ENCODE assay signal across 7 mouse cellular contexts in the genomic region with DNA sequence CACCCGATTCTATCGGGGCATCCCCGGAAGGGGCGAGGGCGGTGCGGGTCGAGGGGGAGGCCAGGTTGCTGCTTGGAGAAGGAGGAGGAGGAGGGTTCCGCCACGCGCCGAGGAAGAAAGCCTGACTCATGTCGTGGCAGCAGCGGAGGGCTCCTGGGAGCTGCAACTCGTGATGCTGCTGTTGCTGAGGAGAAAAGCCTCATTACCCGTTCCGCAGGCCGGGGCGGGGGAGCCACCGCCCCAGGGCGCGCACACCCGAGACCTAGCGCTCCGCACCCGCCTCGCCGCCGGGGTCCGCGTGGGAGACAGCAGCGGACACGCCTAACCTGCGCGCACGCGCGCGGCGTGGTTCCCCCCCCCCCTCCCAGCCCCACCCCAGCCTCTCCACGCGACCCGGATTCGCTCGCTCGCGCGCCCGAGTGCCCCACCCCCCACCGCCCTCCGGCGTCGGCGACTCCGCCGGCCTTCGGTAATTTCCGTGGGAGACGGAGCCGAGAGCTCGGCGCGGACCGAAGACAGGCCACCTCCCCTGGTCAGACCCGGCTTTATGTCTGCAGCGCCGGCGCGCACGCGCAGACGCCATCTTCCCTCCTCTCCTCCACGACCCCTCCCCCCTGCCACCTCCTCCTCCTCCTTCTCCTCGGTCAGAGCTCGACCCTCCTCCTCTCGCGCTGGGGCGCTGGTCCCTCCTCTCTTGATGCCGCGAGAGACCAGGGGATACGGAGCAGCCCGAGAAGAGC. TPM values are rescaled to one million over a fixed set of nuclear protein-coding genes. Genes with fewer than 3 reads are reported as not detected.
A peak's percentile ranks its signal among the peaks of the same experiment; 100 is the strongest.
DNase-seq lines count a peak whose midpoint lies in the region; ATAC-seq lines count a peak whose summit lies in the region.

No protein-coding gene starts in this region.

- H3K27ac ChIP-seq in embryonic facial prominence, embryonic 11.5 days (replicated peaks; ENCODE audit: low read depth, low read length): peak overlapping the region; percentile 97
- peak overlapping the region; percentile 99 for H3K27ac ChIP-seq in limb, embryonic 12.5 days
- H3K27ac ChIP-seq in midbrain, embryonic 14.5 days (replicated peaks; ENCODE audit: low read depth, low read length): peak overlapping the region; percentile 100

- H3K9ac ChIP-seq in embryonic facial prominence, embryonic 11.5 days (replicated peaks; ENCODE audit: low read length): peak overlapping the region; percentile 95
- H3K9ac ChIP-seq in limb, embryonic 12.5 days (replicated peaks): peak overlapping the region; percentile 99
- H3K9ac ChIP-seq in midbrain, embryonic 14.5 days (replicated peaks; ENCODE audit: low read length): peak overlapping the region; percentile 99

- H3K4me3 ChIP-seq in embryonic facial prominence, embryonic 11.5 days (ENCODE audit: low read depth, low read length): peak overlapping the region; percentile 98
- H3K4me3 ChIP-seq in limb, embryonic 12.5 days (replicated peaks): peak overlapping the region; percentile 97
- H3K4me3 ChIP-seq in midbrain, embryonic 14.5 days (replicated peaks; ENCODE audit: low read depth, low read length): peak overlapping the region; percentile 91

- ATAC-seq in embryonic facial prominence, embryonic 11.5 days (replicated peaks; ENCODE audit: insufficient number of reproducible peaks, low FRiP score, low TSS enrichment, low read depth): peak; percentile 97
- ATAC-seq in limb, embryonic 12.5 days (ENCODE audit: insufficient number of reproducible peaks, insufficient read depth, low FRiP score, low TSS enrichment, low read depth): peak; percentile 97
- peak; percentile 94 for ATAC-seq in midbrain, embryonic 14.5 days (ENCODE audit: low FRiP score, low TSS enrichment)

- WGBS in embryonic facial prominence, embryonic 11.5 days: under 1% methylated on average over 58 of the region's 81 CpGs
- WGBS in limb, embryonic 12.5 days: under 1% methylated on average over 54 of the region's 81 CpGs
- under 1% methylated on average over 77 of the region's 81 CpGs for WGBS in midbrain, embryonic 14.5 days

- peak; percentile 98 for DNase-seq in adrenal gland, postnatal 25 days
- peak; percentile 98 for DNase-seq in embryonic facial prominence, embryonic 11.5 days (ENCODE audit: low spot score)
- DNase-seq in heart, adult 8-10 months (ENCODE audit: low spot score): peak; percentile 92
- peak; percentile 93 to 94 for DNase-seq in kidney, adult 8-10 months
- peak; percentile 99 for DNase-seq in midbrain, embryonic 14.5 days
- DNase-seq in spleen, adult 12 weeks (ENCODE audit: low spot score): peak; percentile 50

- peak overlapping the region; percentile 89 for H3K4me2 ChIP-seq in embryonic facial prominence, embryonic 11.5 days (ENCODE audit: low read depth, low read length)
- peak overlapping the region; percentile 82 for H3K4me2 ChIP-seq in limb, embryonic 12.5 days
- peak overlapping the region; percentile 75 for H3K4me2 ChIP-seq in midbrain, embryonic 14.5 days (ENCODE audit: low read length)

- peaks cover 4% of the 10 kb centered on the region for H3K36me3 ChIP-seq in embryonic facial prominence, embryonic 11.5 days (replicated peaks; ENCODE audit: control insufficient read depth, insufficient read depth, low read depth, low read length)
- peaks cover 26% of the 10 kb centered on the region for H3K36me3 ChIP-seq in limb, embryonic 12.5 days
- peaks cover 25% of the 10 kb centered on the region for H3K36me3 ChIP-seq in midbrain, embryonic 14.5 days (ENCODE audit: control insufficient read depth, insufficient read depth, low read length)

- H3K4me1 ChIP-seq in embryonic facial prominence, embryonic 11.5 days (ENCODE audit: control insufficient read depth, insufficient read depth, low read length): peaks cover 3% of the 10 kb centered on the region
- peaks cover 35% of the 10 kb centered on the region for H3K4me1 ChIP-seq in limb, embryonic 12.5 days (replicated peaks)
- peaks cover 28% of the 10 kb centered on the region for H3K4me1 ChIP-seq in midbrain, embryonic 14.5 days (ENCODE audit: control insufficient read depth, insufficient read depth, low read length)

- no peaks in the 10 kb centered on the region for H3K27me3 ChIP-seq in embryonic facial prominence, embryonic 11.5 days (ENCODE audit: control insufficient read depth, insufficient read depth, low read length)
- no peaks in the 10 kb centered on the region for H3K27me3 ChIP-seq in limb, embryonic 12.5 days
- no peaks in the 10 kb centered on the region for H3K27me3 ChIP-seq in midbrain, embryonic 14.5 days (ENCODE audit: control insufficient read depth, insufficient read depth, low read length)

- no peaks in the 10 kb centered on the region for H3K9me3 ChIP-seq in embryonic facial prominence, embryonic 11.5 days (replicated peaks; ENCODE audit: control insufficient read depth, low read length)
- H3K9me3 ChIP-seq in limb, embryonic 12.5 days: no peaks in the 10 kb centered on the region
- no peaks in the 10 kb centered on the region for H3K9me3 ChIP-seq in midbrain, embryonic 14.5 days (ENCODE audit: control insufficient read depth, low read length)

RNA-seq across cellular contexts. Expression of a gene that starts 0.5 kb away (rescaled TPM):
- total RNA-seq in adrenal gland, postnatal 25 days (2021): 968 and 1,277 TPM in 2 replicates
- polyA plus RNA-seq in embryonic facial prominence, embryonic 11.5 days (2014; fragmentation: Nextera tagmentation; extraction: Ambion mirVana): 559 and 576 TPM in 2 replicates
- total RNA-seq in heart, adult 8-10 months (2022): 100 to 1,000 TPM; 338 to 435 (median 378) TPM
- 492 and 610 TPM in 2 replicates for polyA plus RNA-seq in limb, embryonic 12.5 days (2016; fragmentation: Nextera tagmentation; extraction: Ambion mirVana)
- 792 and 872 TPM in 2 replicates for polyA plus RNA-seq in midbrain, embryonic 14.5 days (2014; fragmentation: Nextera tagmentation; extraction: Ambion mirVana)

Comparison
In these comparisons a context has a peak if more than half of its experiments do, and no peak if none do; other contexts are left out.
1. Peak in every context shown above with its lines: DNase-seq, ATAC-seq, H3K4me3 ChIP-seq and H3K27ac ChIP-seq.